Mouse (Mus musculus) heart, adult 11 months (tissue): ENCODE results near the gene Cd300ld.
"Not testable (repeated sequence)": the region's sequence is repeated elsewhere in the genome, so short reads cannot be mapped to it uniquely, and the experiment has no call there.

Source experiments
- DNase-seq: peaks from one replicate; pipeline ENCODE4 v3.0.0; 2022

The Cd300ld gene

GRCm38 (mm10) chr11:114989793-114990192, at the start of gene Cd300ld:
Cd300ld (minus strand) TSS chr11:114989922.
- peak; percentile 85 for DNase-seq

GRCm38 (mm10) chr11:115037669-115038068, 47.9 kb upstream of the Cd300ld start, which contains the start of gene Cd300ld5:
Cd300ld5 (minus strand) TSS chr11:115037769.
- DNase-seq, result not testable (repeated sequence)

DNA sequence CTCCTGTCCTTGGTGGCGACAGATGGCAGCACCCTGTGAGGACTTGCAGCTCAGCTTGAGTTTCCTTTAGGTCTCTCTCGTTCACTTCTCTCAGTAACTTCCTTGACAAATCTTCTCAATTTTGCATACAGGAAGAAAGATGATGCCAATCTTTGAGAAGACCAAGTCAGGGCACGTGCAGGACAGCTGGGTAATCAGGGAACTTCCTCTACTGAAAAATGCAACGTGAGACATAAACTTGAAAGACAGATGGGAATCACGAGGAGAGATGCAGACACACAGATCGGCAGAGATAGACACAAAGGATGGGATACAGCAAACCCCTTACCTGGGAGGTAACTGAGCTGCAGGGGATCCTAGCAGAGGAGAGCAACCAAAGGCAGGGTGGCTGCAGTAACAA, 37.2 kb upstream of the Cd300ld start, which contains the start of gene Cd300ld4:
TSS of gene Cd300ld4 (minus strand) at position 101 of the 400 bp plus-strand sequence.
- not testable (repeated sequence) for DNase-seq

DNA sequence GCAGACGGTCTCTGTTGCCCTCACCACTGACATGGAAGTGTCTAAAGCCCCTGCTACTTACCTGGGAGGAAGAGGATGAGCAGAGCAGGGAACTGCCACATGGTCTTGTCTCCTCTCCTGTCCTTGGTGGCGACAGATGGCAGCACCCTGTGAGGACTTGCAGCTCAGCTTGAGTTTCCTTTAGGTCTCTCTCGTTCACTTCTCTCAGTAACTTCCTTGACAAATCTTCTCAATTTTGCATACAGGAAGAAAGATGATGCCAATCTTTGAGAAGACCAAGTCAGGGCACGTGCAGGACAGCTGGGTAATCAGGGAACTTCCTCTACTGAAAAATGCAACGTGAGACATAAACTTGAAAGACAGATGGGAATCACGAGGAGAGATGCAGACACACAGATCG, 26.4 kb upstream of the Cd300ld start, which contains the start of gene Cd300ld2:
TSS of gene Cd300ld2 (minus strand) at position 101 of the 400 bp plus-strand sequence.
- not testable (repeated sequence) for DNase-seq

DNA sequence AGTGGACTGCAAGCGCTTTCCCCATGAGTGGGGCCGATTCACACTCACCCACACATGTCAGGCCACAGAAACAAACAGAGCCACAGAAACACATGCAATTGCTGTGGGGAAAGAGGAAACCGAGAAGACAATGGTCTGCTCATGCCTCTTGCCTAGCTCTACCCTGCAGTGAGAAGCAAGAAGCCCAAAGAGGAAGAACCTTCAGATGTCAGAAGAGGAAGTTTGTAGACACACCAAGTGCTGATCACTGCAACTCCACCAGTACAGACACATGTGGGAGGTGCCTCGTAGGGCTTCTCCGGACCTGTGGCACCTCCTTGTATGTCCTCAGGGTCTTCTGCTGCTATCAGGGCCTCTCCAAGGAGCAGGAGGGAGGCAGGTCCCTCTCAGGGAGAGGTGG, 14.3 kb upstream of the Cd300ld start:
- peak; percentile 92 for DNase-seq

- DNase-seq, result peak; percentile 90
These were observed 11.8 kb upstream of the Cd300ld start, which contains the start of gene Cd300c2 for GRCm38 (mm10) chr11:115001474-115002040. Cd300c2 (minus strand) TSS chr11:115001880.

DNA sequence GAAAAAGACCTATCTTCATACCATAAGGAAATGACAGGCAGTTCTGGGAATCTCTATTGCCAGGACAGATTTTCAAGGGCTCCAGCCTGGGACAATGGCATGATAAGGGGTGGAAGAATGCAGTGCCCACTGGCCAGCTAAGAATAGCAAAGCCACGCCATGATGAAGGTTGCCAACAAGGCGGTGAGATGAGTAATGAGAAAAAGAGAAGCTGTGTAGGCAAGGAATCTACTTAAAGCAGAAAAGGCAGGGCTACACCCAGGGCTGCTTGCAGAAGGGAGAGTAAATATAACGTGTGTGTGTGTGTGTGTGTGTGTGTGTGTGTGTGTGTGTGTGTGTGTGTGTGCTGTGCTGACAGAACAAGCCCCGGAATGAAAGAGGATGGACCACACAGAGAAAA, 7.9 kb downstream of the Cd300ld start:
- peak; percentile 86 for DNase-seq

GRCm38 (mm10) chr11:114972726-114973125, 17.0 kb downstream of the Cd300ld start:
- DNase-seq, result peak; percentile 43

- DNase-seq, result peak; percentile 95
These were observed 20.9 kb downstream of the Cd300ld start, which contains the start of gene Cd300c for GRCm38 (mm10) chr11:114968752-114969207. Cd300c (minus strand) TSS chr11:114969157.

GRCm38 (mm10) chr11:114965182-114965828, 24.4 kb downstream of the Cd300ld start:
- DNase-seq, result peak; percentile 90

DNA sequence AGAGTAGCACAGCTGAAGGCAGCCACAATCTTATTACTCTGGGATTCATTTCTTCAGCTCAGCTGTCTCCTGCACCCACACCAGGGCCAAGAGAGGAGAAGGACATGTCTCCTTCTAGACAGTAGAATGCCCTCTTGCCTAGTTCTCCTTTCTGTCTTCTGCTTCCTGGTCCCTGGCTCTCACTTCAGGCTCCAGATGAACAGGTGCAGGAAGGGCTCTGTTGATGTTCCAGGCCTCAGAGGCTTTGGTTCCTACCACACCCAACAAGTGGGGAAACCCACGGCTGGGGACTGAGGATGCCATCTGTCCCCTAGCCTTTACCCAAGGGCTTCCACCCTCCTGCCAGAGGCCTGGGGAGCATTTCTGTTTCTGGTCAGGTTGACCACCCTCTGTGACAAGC, 29.4 kb downstream of the Cd300ld start:
- no peak for DNase-seq

DNA sequence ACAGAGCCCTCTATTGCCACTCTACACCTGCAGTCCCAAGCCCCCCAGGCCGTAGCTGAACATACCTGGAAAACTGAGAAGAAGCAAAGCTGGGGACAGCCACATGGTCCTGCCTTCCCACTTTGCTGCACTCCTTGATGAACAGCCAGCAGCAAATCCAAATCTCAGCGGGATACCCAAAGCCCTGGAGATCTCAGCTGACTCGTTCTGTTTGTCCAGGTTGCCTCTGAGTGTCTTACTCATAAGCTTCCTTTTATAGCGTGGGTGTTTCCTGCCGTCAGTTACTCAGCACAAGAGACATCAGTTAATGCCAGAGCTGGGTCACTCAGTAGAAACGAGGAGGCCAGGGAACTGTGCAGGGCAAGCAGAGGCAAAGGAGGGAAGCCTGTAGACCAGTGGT, 55.6 kb downstream of the Cd300ld start, which contains the start of gene Cd300lb:
TSS of gene Cd300lb (minus strand) at position 243 of the 400 bp plus-strand sequence.
- peak; percentile 90 for DNase-seq

DNA sequence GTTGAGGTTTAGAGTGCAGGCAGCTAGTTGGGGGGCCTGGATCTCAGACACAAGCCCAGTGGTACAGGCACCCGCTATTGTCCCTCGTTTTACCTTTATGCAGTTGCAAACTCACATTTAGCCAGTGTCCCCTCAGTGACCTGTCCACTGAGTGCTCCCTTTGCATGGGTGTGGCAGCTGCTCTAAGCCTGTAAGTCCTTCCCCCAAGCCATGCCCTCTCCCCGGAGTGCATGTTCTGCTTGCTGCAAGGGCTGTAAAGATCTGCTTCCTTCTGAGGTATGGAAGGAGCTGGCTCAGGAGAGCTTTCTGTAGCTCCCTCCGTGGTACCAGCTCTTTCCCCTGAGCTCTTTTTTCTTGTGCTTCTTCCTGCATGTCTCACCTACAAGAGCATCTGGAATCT, 56.1 kb downstream of the Cd300ld start:
- peak; percentile 91 for DNase-seq
